Mouse (Mus musculus): ENCODE results near the gene Dennd4c. TPM values are rescaled to one million over a fixed set of nuclear protein-coding genes. Genes with fewer than 3 reads are reported as not detected.

Gene Dennd4c
- polyA plus RNA-seq, 1 experiment from 2014 or later = 4.7 TPM

GRCm38 (mm10) chr4:86871988-86872387 is 123.6 kb downstream of the Dennd4c start:
- Histone ChIP-seq H3K4me1 (replicated peaks; ENCODE audit: control insufficient read depth, insufficient read depth, low read length) (peaks cover 6% of the 10 kb centered on the region), H3K27me3 (replicated peaks; ENCODE audit: control insufficient read depth, insufficient read depth, low read length) (0 out of 2 replicates have a peak, but pooled peaks cover 2% of the 10 kb centered on the region), H3K36me3 (ENCODE audit: control insufficient read depth, insufficient read depth) (no peaks in the 10 kb centered on the region), H3K4me3 (replicated peaks; ENCODE audit: low read length) (no peak overlapping the region), H3K9me3 (ENCODE audit: control insufficient read depth, low read length) (no peaks in the 10 kb centered on the region), H3K9ac (replicated peaks; ENCODE audit: low read depth, low read length) (no peak overlapping the region), H3K4me2 (ENCODE audit: low read length) (no peak overlapping the region), H3K27ac (ENCODE audit: low read length) (no peak overlapping the region)
- no peak for ATAC-seq

DNA sequence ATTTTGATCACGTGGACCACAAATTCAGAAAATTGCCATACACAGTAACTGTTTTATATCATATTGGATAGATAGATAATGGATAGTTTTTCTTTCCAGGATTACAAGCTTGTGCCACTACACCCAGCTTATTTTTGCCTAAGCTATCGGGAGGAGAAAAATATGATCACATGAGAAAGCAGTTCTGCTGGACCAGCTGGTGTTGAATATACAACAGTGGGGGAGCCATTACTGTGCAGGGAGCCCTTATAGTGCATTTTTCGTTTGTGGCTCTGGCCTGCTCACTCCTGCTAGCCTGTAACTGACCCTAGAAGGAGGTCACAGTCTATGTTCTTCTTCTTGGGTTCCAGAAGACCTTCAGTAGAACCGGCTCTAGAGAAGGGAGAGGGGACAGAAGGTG is 124.7 kb downstream of the Dennd4c start:
- ATAC-seq = peak; percentile 34; the same call in 1 of the 2 replicates
- no peak overlapping the region for H3K9ac ChIP-seq (replicated peaks; ENCODE audit: low read depth, low read length)
- H3K4me2 ChIP-seq (ENCODE audit: low read length) = no peak overlapping the region
- H3K4me1 ChIP-seq (replicated peaks; ENCODE audit: control insufficient read depth, insufficient read depth, low read length) = peaks cover 6% of the 10 kb centered on the region
- no peaks in the 10 kb centered on the region for H3K36me3 ChIP-seq (ENCODE audit: control insufficient read depth, insufficient read depth)
- H3K9me3 ChIP-seq (ENCODE audit: control insufficient read depth, low read length) = no peaks in the 10 kb centered on the region
- WGBS = 47% methylated on average over 4 of the region's 4 CpGs
- H3K27ac ChIP-seq (ENCODE audit: low read length) = no peak overlapping the region; the same call in 1 of the 2 replicates
- H3K27me3 ChIP-seq (replicated peaks; ENCODE audit: control insufficient read depth, insufficient read depth, low read length) = 0 out of 2 replicates have a peak, but pooled peaks cover 2% of the 10 kb centered on the region
- no peak overlapping the region for H3K4me3 ChIP-seq (replicated peaks; ENCODE audit: low read length)

- Histone ChIP-seq H3K4me1 (replicated peaks; ENCODE audit: control insufficient read depth, insufficient read depth, low read length) (peaks cover 6% of the 10 kb centered on the region), H3K9ac (replicated peaks; ENCODE audit: low read depth, low read length) (peak within 1 kb of the TSS; percentile 71), H3K36me3 (ENCODE audit: control insufficient read depth, insufficient read depth) (no peaks in the 10 kb centered on the region), H3K4me3 (replicated peaks; ENCODE audit: low read length) (peak within 1 kb of the TSS; percentile 64), H3K27me3 (replicated peaks; ENCODE audit: control insufficient read depth, insufficient read depth, low read length) (0 out of 2 replicates have a peak, but pooled peaks cover 2% of the 10 kb centered on the region), H3K4me2 (ENCODE audit: low read length) (peak within 1 kb of the TSS; percentile 63), H3K9me3 (ENCODE audit: control insufficient read depth, low read length) (no peaks in the 10 kb centered on the region), H3K27ac (ENCODE audit: low read length) (no peak within 1 kb of the TSS; the same call in 1 of the 2 replicates)
- ATAC-seq = peak; percentile 94
- WGBS = 0% methylated on average over 59 of the region's 60 CpGs
Measured at GRCm38 (mm10) chr4:86874146-86874847, 125.9 kb downstream of the Dennd4c start, which contains the start of gene Acer2. Gene Acer2 (plus strand): TSS chr4:86874396.

DNA sequence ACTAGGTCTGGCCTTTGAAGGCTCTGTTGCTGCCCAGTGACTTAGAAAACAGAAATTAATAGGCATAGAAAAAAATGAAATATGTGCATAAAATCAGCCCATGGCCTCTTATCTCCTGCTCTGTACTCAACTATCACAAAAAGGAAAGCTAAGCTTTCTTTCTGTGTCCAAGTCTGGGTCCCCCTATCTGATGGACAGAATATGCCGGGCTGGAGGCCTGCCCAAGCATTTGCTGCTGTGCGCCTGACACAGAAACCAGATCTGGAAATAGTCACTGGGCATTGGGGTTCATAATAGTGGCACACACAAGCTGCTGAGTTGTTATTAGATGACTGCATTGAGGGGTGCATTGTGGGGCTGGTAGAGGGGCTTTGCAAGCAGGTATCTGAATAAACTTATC is 131.1 kb downstream of the Dennd4c start:
- Histone ChIP-seq H3K4me2 (ENCODE audit: low read length) (no peak overlapping the region), H3K27ac (ENCODE audit: low read length) (no peak overlapping the region), H3K4me3 (replicated peaks; ENCODE audit: low read length) (no peak overlapping the region), H3K4me1 (replicated peaks; ENCODE audit: control insufficient read depth, insufficient read depth, low read length) (peaks cover 6% of the 10 kb centered on the region), H3K9ac (replicated peaks; ENCODE audit: low read depth, low read length) (no peak overlapping the region), H3K27me3 (replicated peaks; ENCODE audit: control insufficient read depth, insufficient read depth, low read length) (0 out of 2 replicates have a peak, but pooled peaks cover 2% of the 10 kb centered on the region), H3K9me3 (ENCODE audit: control insufficient read depth, low read length) (no peaks in the 10 kb centered on the region), H3K36me3 (ENCODE audit: control insufficient read depth, insufficient read depth) (no peaks in the 10 kb centered on the region)
- 97% methylated on average over 2 of the region's 2 CpGs for WGBS
- ATAC-seq = no peak

- 92% methylated on average over 4 of the region's 4 CpGs for WGBS
- H3K9me3 ChIP-seq (ENCODE audit: control insufficient read depth, low read length) = no peaks in the 10 kb centered on the region
Measured at GRCm38 (mm10) chr4:86881178-86881577, 132.8 kb downstream of the Dennd4c start.

GRCm38 (mm10) chr4:86882413-86882812 is 134.1 kb downstream of the Dennd4c start:
- no peak for ATAC-seq
- Histone ChIP-seq H3K9ac (replicated peaks; ENCODE audit: low read depth, low read length) (no peak overlapping the region), H3K4me1 (replicated peaks; ENCODE audit: control insufficient read depth, insufficient read depth, low read length) (no peaks in the 10 kb centered on the region), H3K27me3 (replicated peaks; ENCODE audit: control insufficient read depth, insufficient read depth, low read length) (0 out of 2 replicates have a peak, but pooled peaks cover 2% of the 10 kb centered on the region), H3K36me3 (ENCODE audit: control insufficient read depth, insufficient read depth) (no peaks in the 10 kb centered on the region), H3K4me2 (ENCODE audit: low read length) (no peak overlapping the region), H3K4me3 (replicated peaks; ENCODE audit: low read length) (no peak overlapping the region), H3K27ac (ENCODE audit: low read length) (no peak overlapping the region), H3K9me3 (ENCODE audit: control insufficient read depth, low read length) (no peaks in the 10 kb centered on the region)
- WGBS = 71% methylated on average over 2 of the region's 2 CpGs

More at GRCm38 (mm10) chr4:86881178-86881577, 132.8 kb downstream of the Dennd4c start:
- Histone ChIP-seq H3K27me3 (replicated peaks; ENCODE audit: control insufficient read depth, insufficient read depth, low read length) (no peaks in the 10 kb centered on the region), H3K4me2 (ENCODE audit: low read length) (no peak overlapping the region), H3K4me1 (replicated peaks; ENCODE audit: control insufficient read depth, insufficient read depth, low read length) (no peaks in the 10 kb centered on the region), H3K4me3 (replicated peaks; ENCODE audit: low read length) (no peak overlapping the region), H3K27ac (ENCODE audit: low read length) (no peak overlapping the region), H3K9ac (replicated peaks; ENCODE audit: low read depth, low read length) (no peak overlapping the region), H3K36me3 (ENCODE audit: control insufficient read depth, insufficient read depth) (no peaks in the 10 kb centered on the region)
- no peak for ATAC-seq

- Histone ChIP-seq H3K27me3 (replicated peaks; ENCODE audit: control insufficient read depth, insufficient read depth, low read length) (0 out of 2 replicates have a peak, but pooled peaks cover 2% of the 10 kb centered on the region), H3K36me3 (ENCODE audit: control insufficient read depth, insufficient read depth) (no peaks in the 10 kb centered on the region), H3K9me3 (ENCODE audit: control insufficient read depth, low read length) (0 out of 2 replicates have a peak, but pooled peaks cover 2% of the 10 kb centered on the region), H3K4me2 (ENCODE audit: low read length) (no peak overlapping the region), H3K4me3 (replicated peaks; ENCODE audit: low read length) (no peak overlapping the region), H3K27ac (ENCODE audit: low read length) (no peak overlapping the region), H3K4me1 (replicated peaks; ENCODE audit: control insufficient read depth, insufficient read depth, low read length) (no peaks in the 10 kb centered on the region), H3K9ac (replicated peaks; ENCODE audit: low read depth, low read length) (no peak overlapping the region)
- WGBS = 41% methylated on average over 4 of the region's 4 CpGs
- ATAC-seq = no peak
Measured at GRCm38 (mm10) chr4:86884945-86885344, 136.6 kb downstream of the Dennd4c start.

- 55% methylated on average over 12 of the region's 12 CpGs for WGBS
Measured at GRCm38 (mm10) chr4:86885790-86886159, 137.4 kb downstream of the Dennd4c start.

DNA sequence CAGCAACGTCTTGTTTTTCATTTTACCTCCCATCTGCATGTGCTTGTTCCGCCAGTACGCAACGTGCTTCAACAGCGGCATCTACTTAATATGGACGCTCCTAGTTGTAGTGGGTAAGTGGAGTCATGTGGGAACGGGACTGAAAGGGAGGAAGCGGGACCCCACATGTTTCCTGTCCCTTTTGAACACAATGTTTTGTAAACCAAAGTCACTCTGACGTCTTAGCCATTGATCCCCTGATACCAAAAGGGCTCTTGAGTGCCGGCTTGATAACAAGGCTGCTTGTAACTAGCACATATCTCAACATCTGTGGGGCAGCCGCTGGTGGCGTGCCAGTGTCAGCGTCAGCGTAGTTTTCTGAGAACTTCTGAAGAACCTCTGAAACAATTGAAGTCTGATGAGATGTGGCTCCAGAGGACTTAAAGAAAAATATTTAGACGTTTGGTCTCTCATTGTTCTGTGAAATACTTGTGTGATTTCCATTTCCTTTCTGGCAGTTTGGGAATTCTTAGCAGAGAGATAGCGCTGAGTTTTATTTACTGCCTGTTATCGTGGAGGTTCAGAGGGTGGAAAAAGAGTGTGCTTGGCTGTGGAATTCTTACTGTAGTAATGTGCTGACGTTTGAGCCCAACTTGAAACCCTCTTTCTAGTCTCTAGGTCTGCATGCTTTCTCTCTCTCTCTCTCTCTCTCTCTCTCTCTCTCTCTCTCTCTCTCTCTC is 138.0 kb downstream of the Dennd4c start:
- H3K4me3 ChIP-seq (replicated peaks; ENCODE audit: low read length) = no peak overlapping the region
- ATAC-seq = 0 out of 2 replicates have a peak, but pooled peaks have one; percentile 26
- H3K27me3 ChIP-seq (replicated peaks; ENCODE audit: control insufficient read depth, insufficient read depth, low read length) = 0 out of 2 replicates have a peak, but pooled peaks cover 2% of the 10 kb centered on the region
- 51% methylated on average over 18 of the region's 18 CpGs for WGBS
- no peak overlapping the region for H3K27ac ChIP-seq (ENCODE audit: low read length)
- peak overlapping the region; percentile 1; the same call in 1 of the 2 replicates for H3K4me2 ChIP-seq (ENCODE audit: low read length)
- no peaks in the 10 kb centered on the region for H3K4me1 ChIP-seq (replicated peaks; ENCODE audit: control insufficient read depth, insufficient read depth, low read length)
- H3K9ac ChIP-seq (replicated peaks; ENCODE audit: low read depth, low read length) = no peak overlapping the region
- no peaks in the 10 kb centered on the region for H3K36me3 ChIP-seq (ENCODE audit: control insufficient read depth, insufficient read depth)
- H3K9me3 ChIP-seq (ENCODE audit: control insufficient read depth, low read length) = 0 out of 2 replicates have a peak, but pooled peaks cover 2% of the 10 kb centered on the region

More at GRCm38 (mm10) chr4:86885790-86886159, 137.4 kb downstream of the Dennd4c start:
- 0 out of 2 replicates have a peak, but pooled peaks cover 2% of the 10 kb centered on the region for H3K27me3 ChIP-seq (replicated peaks; ENCODE audit: control insufficient read depth, insufficient read depth, low read length)
- ATAC-seq = no peak
- no peaks in the 10 kb centered on the region for H3K36me3 ChIP-seq (ENCODE audit: control insufficient read depth, insufficient read depth)
- H3K9me3 ChIP-seq (ENCODE audit: control insufficient read depth, low read length) = 0 out of 2 replicates have a peak, but pooled peaks cover 2% of the 10 kb centered on the region
- no peak overlapping the region for H3K9ac ChIP-seq (replicated peaks; ENCODE audit: low read depth, low read length)
- H3K4me3 ChIP-seq (replicated peaks; ENCODE audit: low read length) = no peak overlapping the region
- H3K4me2 ChIP-seq (ENCODE audit: low read length) = peak overlapping the region; percentile 1; the same call in 1 of the 2 replicates
- no peak overlapping the region for H3K27ac ChIP-seq (ENCODE audit: low read length)
- no peaks in the 10 kb centered on the region for H3K4me1 ChIP-seq (replicated peaks; ENCODE audit: control insufficient read depth, insufficient read depth, low read length)
